Mouse (Mus musculus) megakaryocyte, adult 5-6 weeks (primary cell): ENCODE results near the gene Rbm4. TPM values are rescaled to one million over a fixed set of nuclear protein-coding genes. Genes with fewer than 3 reads are reported as not detected.
"Not testable (repeated sequence)": the region's sequence is repeated elsewhere in the genome, so short reads cannot be mapped to it uniquely, and the experiment has no call there.

Experiments used
- ATAC-seq: 2 replicates; pipeline ENCODE4 v1.8.0; 2016; ENCODE audit warnings: mild to moderate bottlenecking, inconsistent platforms; ENCODE audit not compliant: poor library complexity, severe bottlenecking
- total RNA-seq, 2 experiments: library from RNA; stranded (forward) in 1 of 2; stranded (reverse) in 1 of 2; fragments of 153-499, 151-499 nt in 1 of 2; fragments of 221-1000, 200-1000 nt in 1 of 2; gene quantifications; 2 replicates each; pipeline versions ENCODE4 v1.2.3 to v1.2.4; 2015 to 2017

The Rbm4 gene
- total RNA-seq (2015) (22.5 and 30.0 TPM in 2 replicates), total RNA-seq (2017) (45.2 and 51.7 TPM in 2 replicates)

DNA sequence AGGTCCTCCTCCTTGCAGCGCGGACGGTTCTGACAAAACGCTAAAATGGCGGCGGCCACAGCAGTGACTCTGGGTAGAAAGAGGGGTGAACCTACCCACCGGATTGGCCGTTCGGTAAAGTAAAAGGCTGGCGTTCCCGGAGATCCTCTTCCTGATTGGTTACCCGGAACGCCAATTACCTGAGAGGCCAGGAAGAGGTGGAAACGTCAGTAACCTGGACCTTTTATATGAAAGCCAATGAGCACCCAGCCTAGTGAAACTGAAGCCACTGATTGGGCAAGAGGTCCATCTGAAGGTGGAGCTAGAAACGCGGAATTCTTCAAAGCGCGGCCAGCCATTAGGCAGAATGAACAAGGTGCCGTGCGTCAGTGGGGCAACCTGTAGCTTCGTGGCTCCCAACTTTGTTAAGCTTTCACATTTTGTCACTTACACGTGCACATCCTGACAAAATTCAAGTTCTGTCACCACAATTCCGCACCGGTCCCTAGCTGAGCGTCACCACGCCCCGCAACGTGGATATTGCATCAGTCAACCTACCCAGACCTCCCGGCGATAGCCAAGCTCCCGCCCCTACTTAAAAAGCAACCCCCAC lies at the start of gene Rbm4:
Gene Rbm4, minus strand, starts transcription at position 71 of the 592 bp plus-strand sequence.
- ATAC-seq, result peak; percentile 99

DNA sequence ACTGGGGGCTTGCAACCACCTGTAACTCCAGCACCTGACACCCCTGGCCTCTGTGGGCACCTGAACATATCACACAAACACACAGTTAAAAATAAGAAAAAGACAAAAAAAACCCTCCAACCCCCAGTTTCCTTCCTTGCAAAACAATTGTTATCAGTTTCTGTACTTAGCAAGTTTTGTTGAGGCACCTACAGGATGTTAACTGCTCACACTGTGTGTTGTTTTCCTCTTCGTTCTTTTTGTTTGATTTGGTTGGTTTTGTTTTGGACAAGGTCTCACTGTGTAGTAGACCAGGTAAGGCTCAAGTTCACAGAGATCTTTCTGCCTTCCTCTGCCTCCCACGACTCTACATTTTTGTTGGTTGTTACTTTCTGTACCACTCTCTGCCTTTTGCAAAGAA lies 48.9 kb upstream of the Rbm4 start:
- ATAC-seq, result no peak

DNA sequence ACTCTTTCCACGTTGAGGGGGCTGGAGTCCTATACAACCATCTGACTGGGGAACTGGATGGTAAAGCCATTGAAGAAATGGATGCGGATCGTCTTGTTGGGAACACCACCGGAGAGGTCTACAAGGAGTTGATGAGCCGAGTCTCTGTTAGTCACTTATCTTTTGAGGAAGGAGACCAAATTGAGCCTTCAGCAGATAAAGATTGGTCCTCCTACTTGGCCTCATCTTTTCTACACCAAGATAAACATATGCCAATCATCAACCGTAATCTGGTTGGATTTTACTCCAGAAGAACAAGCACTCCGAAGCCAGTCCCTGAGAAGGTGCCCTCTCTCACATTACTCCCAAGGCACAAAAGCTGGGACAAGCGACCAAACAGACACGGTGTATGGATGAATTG lies 47.1 kb upstream of the Rbm4 start:
- no peak for ATAC-seq

DNA sequence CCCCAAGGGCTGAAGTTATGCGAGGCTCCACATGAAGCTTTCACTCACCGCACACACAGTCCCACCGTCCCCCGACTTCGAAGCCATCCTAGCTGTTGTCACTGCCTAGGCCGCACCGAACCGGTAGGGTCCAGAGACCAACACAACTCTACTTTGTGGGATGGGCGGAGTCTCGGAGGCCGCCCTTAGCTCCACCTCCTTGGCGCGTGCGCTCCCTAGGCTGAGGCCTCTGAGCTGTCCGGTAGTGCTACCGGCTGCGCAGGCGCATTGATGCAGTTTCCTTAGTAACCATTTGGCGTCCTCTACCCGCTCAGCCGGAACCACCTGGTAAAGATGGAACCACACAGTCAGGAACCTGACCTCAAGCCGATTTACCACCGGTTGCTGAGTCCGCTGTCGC lies 45.4 kb upstream of the Rbm4 start, which contains the start of the genes Ccs and Ccdc87:
Gene Ccs, minus strand, starts transcription at position 184 of the 400 bp plus-strand sequence.
Gene Ccdc87, plus strand, starts transcription at position 218 of the 400 bp plus-strand sequence.
- peak; percentile 97 for ATAC-seq

DNA sequence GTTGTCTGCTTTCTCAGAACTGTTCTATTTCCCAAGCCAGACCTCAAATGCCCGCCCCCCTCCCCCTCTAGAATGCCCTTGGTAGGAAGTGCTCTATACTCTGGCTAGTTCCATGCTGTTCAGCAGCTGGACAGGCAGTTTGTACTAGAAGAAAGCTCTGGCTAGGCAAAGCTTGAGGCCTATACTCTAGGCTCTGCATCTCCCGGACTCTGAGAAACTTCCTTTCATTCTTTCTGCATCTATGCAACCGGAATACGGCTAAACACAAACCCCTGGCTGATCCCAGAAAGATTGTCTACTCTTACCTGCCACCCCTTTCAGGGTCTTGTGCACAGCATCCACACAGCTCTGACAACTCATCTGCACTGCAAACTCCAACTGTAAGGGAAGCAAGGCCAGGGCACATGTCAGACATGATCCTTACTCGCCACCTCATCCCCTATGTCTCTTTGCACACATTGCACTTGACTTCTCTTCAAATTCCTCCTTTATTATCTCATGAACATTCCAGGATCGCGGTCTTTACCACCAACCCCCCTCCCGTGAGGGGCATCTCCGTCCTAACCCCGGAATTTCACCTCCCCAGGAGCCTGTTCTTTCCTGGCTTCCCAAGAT lies 44.9 kb upstream of the Rbm4 start:
- ATAC-seq, result no peak

DNA sequence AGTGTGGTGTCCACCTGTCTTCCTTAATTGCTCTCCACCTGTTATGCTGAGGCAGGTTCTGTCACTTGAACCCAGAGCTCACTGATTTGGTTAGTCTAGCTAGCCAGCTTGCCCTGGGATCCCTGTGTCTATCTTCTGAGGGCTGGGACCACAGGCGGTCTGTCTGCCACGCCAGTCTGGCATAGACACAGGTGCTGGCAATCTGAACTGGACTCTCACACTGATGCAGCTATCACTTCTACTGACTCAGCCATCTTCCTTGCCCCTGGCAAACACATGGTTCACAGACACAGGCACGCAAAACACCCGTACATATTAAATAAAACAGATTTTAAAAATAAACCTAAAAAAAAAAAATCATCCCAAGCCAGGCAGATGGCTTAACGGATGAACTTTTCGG lies 43.3 kb upstream of the Rbm4 start:
- ATAC-seq, result no peak

DNA sequence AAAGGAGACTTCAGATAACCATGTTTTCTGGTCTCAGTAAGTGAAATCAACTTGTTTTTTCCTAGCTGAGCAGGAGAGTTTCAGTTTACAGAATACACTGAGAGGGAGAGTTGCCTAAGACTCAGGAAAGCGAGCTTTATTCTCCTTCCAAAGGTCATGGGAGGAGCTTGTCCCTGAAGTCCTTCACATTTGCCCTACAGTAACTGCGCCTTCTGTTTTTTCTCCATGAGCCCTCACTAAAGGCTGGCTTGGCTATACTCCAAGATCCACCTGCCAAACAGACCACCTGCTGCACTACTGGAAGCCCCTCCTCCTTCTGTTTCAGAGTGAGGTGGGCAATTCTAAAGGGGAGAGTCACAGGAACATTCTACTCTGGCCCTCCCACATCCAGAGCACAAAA lies 42.4 kb upstream of the Rbm4 start:
- no peak for ATAC-seq

DNA sequence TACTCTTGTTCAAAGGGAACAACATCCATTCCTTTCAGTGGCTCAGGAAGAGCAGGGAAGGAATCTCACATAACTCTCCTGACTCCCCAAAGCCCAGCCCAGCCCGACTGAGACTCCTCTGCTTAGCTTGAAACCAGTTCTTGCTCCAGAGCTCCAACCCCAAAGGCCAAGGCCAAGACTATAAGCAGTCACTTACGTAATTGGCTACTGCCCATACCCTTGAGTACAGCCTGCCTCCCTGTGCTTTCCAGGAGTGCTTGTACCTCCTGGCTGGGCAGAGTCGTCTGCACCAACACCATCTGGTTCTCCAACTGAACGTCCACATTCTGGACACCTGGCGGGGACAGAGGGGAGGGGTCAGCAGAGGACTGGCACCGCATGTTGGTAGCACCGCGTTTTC lies 40.3 kb upstream of the Rbm4 start:
- ATAC-seq, result no peak

DNA sequence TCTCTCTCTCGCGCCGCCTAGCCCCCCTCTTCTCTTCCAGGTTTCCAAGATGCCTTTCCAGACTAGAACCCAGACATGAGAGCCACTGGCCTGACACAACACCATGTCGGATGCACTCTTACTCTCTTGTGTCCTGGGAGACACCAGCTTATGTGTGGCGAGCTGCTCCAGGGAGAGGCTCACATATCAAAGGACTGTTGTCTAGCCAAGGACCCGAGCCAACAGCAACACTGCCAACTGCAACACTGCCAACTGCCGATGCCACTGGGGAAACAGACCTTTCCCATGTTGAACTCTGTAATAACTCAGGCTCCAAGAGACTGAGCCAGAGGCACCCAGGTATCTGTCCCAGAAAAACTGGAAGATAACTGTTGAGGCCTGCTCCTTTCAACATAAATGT lies 35.5 kb upstream of the Rbm4 start:
- no peak for ATAC-seq

DNA sequence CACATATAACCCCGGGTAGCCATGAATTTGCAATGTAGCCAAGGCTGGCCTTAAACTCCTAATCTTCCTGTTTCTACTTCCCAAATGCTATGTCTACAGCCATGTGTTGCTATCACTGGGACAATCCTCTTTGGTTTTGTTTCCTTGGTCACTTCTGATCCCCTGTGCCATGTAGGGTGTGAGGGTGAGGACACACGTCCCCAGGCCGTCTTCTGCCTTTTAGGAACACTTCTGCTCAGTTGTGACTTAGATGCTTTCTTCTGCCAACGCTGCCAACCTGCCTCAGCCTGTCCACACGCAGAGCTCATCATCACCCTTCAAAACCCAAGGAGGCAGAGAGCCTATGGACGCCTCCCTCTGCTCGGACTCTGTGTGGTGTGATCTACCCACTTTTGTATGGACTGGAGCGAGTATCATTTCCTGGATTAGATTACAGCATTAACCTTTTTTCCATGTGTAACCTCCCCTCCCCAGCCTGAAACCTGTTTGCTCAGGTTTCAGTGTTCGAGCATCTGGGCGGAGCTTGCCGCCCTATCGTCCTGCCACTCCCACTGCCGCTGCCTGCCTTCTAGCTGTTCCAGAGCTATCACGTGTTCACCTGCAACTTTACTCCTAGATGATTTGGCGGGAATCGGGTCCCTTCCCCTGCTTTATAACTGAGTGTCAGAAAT lies 34.9 kb upstream of the Rbm4 start:
- ATAC-seq, result no peak

DNA sequence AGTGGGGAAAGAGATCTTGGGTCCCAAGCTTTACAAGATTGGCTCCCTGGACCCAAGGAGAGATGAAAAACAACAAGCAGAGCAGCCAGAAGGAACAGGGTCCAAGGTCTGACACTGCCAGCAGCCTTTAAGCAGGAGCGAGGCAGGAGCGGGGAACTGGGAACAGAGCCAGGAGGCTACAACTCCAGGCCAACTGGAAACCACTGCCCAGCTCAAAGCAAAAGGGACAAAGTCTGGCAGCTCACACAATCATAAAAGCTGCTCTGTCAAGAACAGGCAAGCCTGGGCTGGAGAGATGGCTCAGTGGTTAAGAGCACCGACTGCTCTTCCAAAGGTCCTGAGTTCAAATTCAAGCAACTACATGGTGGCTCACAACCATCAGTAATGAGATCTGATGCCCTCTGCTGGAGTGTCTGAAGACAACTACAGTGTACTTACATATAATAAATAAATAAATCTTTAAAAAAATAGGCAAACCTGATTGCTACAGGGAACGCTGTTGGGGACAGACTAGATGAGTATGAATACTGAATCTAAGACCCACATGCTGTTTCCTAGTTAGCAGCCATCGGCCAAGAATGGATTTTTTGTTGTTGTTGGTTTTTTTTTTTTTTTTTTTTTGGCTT lies 27.1 kb upstream of the Rbm4 start:
- no peak for ATAC-seq

DNA sequence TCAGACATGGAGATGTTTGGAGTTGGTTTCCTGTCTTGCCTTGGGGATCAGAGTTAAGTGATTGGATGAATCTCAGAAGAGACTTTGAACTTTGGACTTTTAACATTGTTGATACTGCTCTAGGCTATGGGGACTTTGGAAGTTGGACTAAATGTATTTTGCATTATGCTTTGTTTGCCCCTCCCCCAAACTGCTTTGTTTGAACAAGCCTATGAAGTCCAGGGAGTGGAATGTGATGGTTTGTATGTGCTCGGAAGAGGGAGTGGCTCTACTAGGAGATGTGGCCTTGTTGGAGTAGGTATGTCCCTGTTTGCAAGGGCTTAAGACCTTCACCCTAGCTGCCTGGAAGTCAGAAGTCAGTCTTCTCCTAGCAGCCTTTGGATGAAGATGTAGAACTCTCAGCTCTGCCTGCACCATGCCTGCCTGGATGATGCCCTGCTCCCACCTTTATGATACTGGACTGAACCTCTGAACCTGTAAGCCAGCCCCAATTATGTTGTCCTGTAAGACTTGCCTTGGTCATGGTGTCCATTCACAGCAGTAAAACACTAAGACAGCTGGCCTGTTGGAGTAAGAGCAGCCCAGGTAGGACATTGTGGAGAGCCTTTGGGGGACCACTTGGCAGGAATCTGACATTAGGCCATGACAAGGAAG lies 23.6 kb upstream of the Rbm4 start:
- ATAC-seq, result no peak

DNA sequence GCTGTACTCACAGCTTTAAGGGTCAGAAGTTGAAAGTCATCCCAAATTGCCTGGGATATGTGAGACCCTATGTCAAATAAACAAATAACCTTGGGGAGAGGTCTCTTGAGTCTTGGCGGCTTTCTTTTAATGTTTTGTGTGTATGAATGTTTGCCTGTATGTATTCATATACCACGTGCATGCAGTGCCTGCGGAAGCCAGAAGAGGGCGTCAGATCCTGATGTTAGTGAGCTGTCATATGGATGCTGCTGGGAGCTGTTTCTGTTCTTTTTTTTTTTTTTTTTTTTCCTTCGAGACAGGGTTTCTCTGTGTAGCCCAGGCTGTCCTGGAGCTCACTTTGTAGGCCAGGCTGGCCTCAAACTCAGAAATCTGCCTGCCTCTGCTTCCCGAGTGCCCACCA lies 19.3 kb upstream of the Rbm4 start:
- ATAC-seq, result no peak

DNA sequence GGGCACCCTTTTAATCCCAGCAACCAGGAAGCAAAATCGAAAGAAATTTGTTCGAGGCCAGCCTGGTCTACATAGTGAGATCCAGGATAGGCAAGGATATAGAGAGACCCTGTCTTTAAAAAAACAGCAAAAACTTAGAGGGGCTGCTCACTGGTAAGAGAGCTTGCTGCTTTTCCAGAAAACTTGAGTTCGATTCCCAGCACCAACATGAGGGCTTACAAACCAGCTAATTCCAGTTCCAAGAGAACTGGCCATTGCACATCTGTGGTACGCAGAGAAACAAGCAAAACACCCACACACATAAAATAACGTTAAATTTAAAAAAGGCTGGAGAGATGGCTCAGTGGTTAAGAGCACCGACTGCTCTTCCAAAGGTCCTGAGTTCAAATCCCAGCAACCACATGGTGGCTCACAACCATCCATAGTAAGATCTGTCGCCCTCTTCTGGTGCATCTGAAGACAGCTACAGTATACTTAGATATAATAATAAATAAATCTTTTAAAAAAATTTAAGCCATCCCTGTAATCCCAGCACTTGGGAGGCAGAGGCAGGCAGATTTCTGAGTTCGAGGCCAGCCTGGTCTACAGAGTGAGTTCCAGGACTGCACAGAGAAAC lies 18.7 kb upstream of the Rbm4 start:
- not testable (repeated sequence) for ATAC-seq

DNA sequence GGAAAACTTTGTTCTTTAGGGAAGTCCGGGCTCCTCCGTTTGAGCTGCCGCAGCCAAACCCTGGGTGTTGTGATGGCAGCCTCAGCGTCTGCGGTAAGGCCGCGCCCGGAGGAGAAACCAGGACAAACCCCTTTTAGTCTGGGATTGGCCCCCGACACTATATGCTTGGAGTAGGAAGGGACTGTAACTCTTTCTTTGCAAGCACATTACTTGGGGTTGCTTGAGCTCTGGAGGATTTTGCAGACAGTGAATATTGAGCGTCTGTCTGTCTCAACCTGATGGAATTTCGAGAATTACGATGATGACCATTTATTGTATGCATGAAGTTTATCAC lies 18.2 kb upstream of the Rbm4 start:
- ATAC-seq, result no peak

DNA sequence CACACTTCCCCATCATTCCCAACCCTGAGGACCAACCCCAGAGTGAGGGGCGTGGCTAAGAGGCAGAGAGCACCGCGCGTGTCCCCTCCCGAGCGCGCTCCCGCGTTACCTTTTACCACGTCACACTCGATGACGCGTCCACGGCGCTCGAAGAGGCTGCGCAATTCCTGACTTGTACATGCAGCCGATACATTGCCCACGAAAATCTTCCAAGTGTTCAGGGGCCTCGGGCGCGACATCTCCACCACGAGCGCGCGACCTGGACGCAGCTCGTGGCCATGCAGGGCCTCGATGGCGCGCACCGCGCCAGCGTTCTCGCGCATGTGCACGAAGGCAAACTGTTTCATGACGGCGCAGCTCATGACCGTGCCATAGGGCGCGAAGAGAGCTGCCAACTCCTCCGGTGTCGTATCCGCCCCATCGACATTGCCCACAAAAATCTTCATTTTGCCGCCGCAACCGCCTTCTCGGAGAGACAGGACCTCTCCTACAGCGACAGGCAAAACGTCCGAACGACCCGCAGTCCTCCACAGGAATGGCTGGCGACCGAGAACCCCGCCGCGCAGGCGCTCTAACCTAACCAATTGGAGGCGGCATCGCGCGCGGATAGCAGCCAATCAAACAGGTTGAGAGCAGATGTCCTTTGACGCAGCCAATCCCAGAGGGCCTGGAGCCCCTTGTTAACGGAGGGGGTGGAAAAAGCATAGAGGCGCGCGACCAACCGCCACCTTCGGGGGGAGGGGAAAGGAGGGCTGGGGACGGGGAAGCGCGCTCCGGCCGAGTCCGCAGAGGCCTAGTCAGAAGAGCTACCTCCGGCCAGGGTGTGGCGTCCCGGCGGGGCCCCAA lies 17.6 kb upstream of the Rbm4 start, which contains the start of the genes Gm21992 and Rbm14:
Gene Gm21992, minus strand, starts transcription at position 550 of the 846 bp plus-strand sequence.
Gene Rbm14, minus strand, starts transcription at position 572 of the 846 bp plus-strand sequence.
- peak; percentile 95 for ATAC-seq

DNA sequence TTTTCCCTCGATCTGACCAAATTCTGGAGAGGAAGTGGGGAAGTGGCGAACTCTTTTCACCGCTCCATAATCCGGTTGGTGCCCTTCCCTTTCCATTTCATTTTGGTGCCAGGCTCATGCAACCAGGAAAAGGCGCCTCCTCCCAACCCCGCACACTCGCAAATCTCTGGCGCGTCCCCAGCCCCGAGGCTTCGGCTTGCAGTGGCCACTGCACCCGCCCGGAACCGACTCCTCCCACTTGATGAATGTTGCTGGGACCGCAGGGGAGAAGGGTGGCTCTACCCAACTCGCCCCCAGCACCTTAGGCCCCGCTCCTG lies 17.0 kb upstream of the Rbm4 start:
- no peak for ATAC-seq

DNA sequence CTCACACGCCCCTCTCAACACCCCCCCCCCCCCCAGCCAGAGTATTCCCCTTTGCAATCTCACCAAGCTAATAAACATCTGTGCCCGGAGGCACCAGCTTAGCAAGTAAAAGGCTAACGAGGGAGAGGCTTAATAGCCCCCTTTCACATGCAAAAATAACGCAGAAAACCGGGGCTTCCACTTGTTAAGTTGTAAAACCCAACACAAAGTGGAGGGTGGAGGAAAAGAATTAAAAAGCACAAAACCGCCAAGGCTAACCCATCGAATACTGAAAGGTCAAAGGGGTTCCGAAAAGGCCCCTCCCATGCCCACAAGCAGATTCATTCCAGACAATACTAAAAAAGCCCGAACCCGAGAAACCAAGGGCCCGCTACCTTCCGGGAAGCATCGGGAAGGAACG lies 16.6 kb upstream of the Rbm4 start:
- no peak for ATAC-seq

DNA sequence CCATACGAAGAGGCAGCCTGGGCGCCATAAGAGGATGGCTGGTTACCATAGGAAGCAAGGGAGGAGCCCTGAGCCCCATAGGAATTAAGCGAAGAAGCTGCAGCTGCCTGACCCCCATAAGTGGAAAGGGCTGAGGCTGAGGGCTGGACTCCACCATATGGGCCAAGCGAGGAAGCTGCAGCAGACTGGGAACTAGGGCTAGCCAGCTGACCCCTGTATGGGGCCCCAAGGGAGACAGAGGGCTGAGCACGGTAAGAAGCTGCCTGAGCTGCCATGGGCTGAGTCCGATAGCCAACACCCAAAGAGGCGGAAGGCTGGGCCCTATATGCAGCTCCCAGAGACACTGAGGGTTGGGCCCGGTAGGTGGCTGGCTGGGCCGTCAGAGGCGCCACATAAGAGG lies 9.6 kb upstream of the Rbm4 start:
- ATAC-seq, result no peak

DNA sequence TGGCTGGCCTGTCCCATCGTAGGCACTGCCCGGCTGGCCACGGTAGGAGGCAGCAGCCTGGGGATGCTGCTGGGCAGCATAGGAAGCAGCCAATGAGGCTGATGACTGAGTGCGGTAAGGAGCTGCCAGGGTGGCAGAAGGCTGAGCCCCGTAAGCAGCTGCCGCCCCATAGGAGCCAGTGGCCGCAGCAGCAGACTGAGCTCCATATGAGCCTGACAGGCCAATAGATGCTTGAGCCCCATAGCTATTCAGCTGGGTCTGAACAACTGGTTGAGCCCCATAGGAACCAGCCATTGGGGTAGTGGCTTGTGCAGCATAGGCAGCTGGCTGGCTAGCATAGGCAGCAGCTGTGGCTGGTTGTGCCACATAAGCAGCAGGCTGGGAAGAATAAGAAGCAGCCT lies 9.0 kb upstream of the Rbm4 start:
- no peak for ATAC-seq
